Mouse (Mus musculus) midbrain, postnatal 0 days (tissue): ENCODE data around the gene Rnf111. TPM values are rescaled to one million over a fixed set of nuclear protein-coding genes. Genes with fewer than 3 reads are reported as not detected.

Experiments used
- ATAC-seq: fragments of 200-750 bp; cut with Nextera tagmentation; 2 replicates; pipeline ENCODE4 v1.8.0; 2017; ENCODE audit warnings: moderate number of reproducible peaks, mild to moderate bottlenecking, moderate TSS enrichment, moderate library complexity; ENCODE audit not compliant: low FRiP score
- DNase-seq: peaks from one replicate; pipeline ENCODE4 v3.0.0-alpha.2; 2015; ENCODE audit warnings: low spot score
- H3K27ac ChIP-seq: fragments of 300-500 bp; sonication (generic); 2 replicates; pipeline ENCODE4 v1.5.1; 2014; ENCODE audit warnings: low read depth, mild to moderate bottlenecking, low read length, mixed read lengths
- H3K27me3 ChIP-seq: fragments of 300-500 bp; sonication (generic); 2 replicates; pipeline ENCODE4 v1.6.1; 2014; ENCODE audit warnings: low read length, control low read depth, mixed read lengths; ENCODE audit not compliant: insufficient read depth
- H3K36me3 ChIP-seq: fragments of 300-500 bp; sonication (generic); 2 replicates; pipeline ENCODE4 v1.6.1; 2014; ENCODE audit warnings: low read length, control low read depth, mixed read lengths; ENCODE audit not compliant: insufficient read depth
- H3K4me1 ChIP-seq: fragments of 300-500 bp; sonication (generic); 2 replicates; pipeline ENCODE4 v1.6.1; 2014; ENCODE audit warnings: mild to moderate bottlenecking, control low read depth, antibody characterized with exemption, low read length, mixed read lengths; ENCODE audit not compliant: insufficient read depth
- H3K4me2 ChIP-seq: fragments of 300-500 bp; sonication (generic); 2 replicates; pipeline ENCODE4 v1.6.1; 2014; ENCODE audit warnings: low read depth, mild to moderate bottlenecking, low read length, mixed read lengths; ENCODE audit not compliant: poor library complexity, severe bottlenecking
- H3K4me3 ChIP-seq: fragments of 300-500 bp; sonication (generic); 2 replicates; pipeline ENCODE4 v1.5.1; 2014; ENCODE audit warnings: low read depth, mild to moderate bottlenecking, low read length, moderate library complexity
- H3K9ac ChIP-seq: fragments of 300-500 bp; sonication (generic); replicated peaks from 2 replicates; pipeline ENCODE4 v1.6.1; 2014; ENCODE audit warnings: mild to moderate bottlenecking, low read length, moderate library complexity, mixed read lengths; ENCODE audit not compliant: poor library complexity, severe bottlenecking
- H3K9me3 ChIP-seq: fragments of 300-500 bp; sonication (generic); 2 replicates; pipeline ENCODE4 v1.6.1; 2016; ENCODE audit warnings: low read length, control low read depth
- CTCF ChIP-seq: IDR thresholded peaks from 2 replicates; pipeline ENCODE4 v1.5.1; 2016; ENCODE audit warnings: antibody characterized with exemption, mild to moderate bottlenecking
- WGBS: fragments of 180-500 bp; shearing (Covaris S2); extraction: QIAGEN DNeasy Blood & Tissue Kit; methylation state at CpG from one replicate; pipeline ENCODE4 v1.1.7; 2014; 5-methylcytosine and 5-hydroxymethylcytosine counted together
- polyA plus RNA-seq: library from polyadenylated mRNA; unstranded; fragments of >200 nt; fragmentation: Nextera tagmentation; extraction: Ambion mirVana; gene quantifications from 2 replicates; pipeline ENCODE4 v1.2.1, GENCODE M21; 2015
- total RNA-seq: library from RNA; depleted of rRNA; stranded (reverse); fragments of >200 nt; gene quantifications from 2 replicates; pipeline ENCODE4 v1.2.3, GENCODE M21; 2014

Rnf111 gene
- total and polyA plus RNA-seq, 2 experiments from 2014 or later = 17.1 to 39.6 TPM

- Histone ChIP-seq H3K36me3 (peaks cover 22% of the 10 kb centered on the region), H3K9me3 (no peaks in the 10 kb centered on the region), H3K27ac (no peak within 1 kb of the TSS), H3K9ac (no peak within 1 kb of the TSS), H3K27me3 (no peaks in the 10 kb centered on the region), H3K4me1 (no peaks in the 10 kb centered on the region), H3K4me3 (peak within 1 kb of the TSS; percentile 33), H3K4me2 (peak within 1 kb of the TSS; percentile 87)
- TF ChIP-seq CTCF = no peak
- DNase-seq (peak; percentile 96), ATAC-seq (peak; percentile 94)
- WGBS = 3% methylated on average over 45 of the region's 45 CpGs
Measured at GRCm38 (mm10) chr9:70421257-70422056, 82.1 kb downstream of the Rnf111 start, which contains the start of gene Ccnb2. Ccnb2 (minus strand) TSS chr9:70421547.

GRCm38 (mm10) chr9:70416412-70416811, 87.1 kb downstream of the Rnf111 start:
- DNase-seq (peak; percentile 4), ATAC-seq (no peak)
- WGBS = 85% methylated on average over 3 of the region's 3 CpGs
- H3K4me2 ChIP-seq = no peak overlapping the region
- no peak overlapping the region for H3K27ac ChIP-seq
- no peaks in the 10 kb centered on the region for H3K27me3 ChIP-seq
- no peaks in the 10 kb centered on the region for H3K9me3 ChIP-seq
- peak; percentile 47 for TF ChIP-seq CTCF
- H3K9ac ChIP-seq = no peak overlapping the region
- peaks cover 13% of the 10 kb centered on the region for H3K36me3 ChIP-seq
- no peaks in the 10 kb centered on the region for H3K4me1 ChIP-seq
- H3K4me3 ChIP-seq = no peak overlapping the region

- no peak overlapping the region for H3K27ac ChIP-seq
- 93% methylated on average over 7 of the region's 7 CpGs for WGBS
- H3K4me3 ChIP-seq = no peak overlapping the region
- peaks cover 29% of the 10 kb centered on the region for H3K36me3 ChIP-seq
- H3K9ac ChIP-seq = no peak overlapping the region
- H3K27me3 ChIP-seq = no peaks in the 10 kb centered on the region
- no peak for DNase-seq
- no peak for TF ChIP-seq CTCF
- ATAC-seq = no peak
- H3K9me3 ChIP-seq = no peaks in the 10 kb centered on the region
- no peak overlapping the region for H3K4me2 ChIP-seq
- H3K4me1 ChIP-seq = no peaks in the 10 kb centered on the region
Measured at GRCm38 (mm10) chr9:70413038-70413437, 90.5 kb downstream of the Rnf111 start.

- WGBS = 86% methylated on average over 11 of the region's 11 CpGs
- Histone ChIP-seq H3K4me3 (no peak overlapping the region), H3K4me1 (no peaks in the 10 kb centered on the region), H3K27me3 (no peaks in the 10 kb centered on the region), H3K4me2 (no peak overlapping the region), H3K27ac (no peak overlapping the region), H3K36me3 (peaks cover 29% of the 10 kb centered on the region), H3K9ac (no peak overlapping the region), H3K9me3 (no peaks in the 10 kb centered on the region)
- DNase-seq (no peak), ATAC-seq (no peak)
- TF ChIP-seq CTCF = no peak
Measured at GRCm38 (mm10) chr9:70410668-70411067, 92.9 kb downstream of the Rnf111 start.

- 96% methylated on average over 8 of the region's 8 CpGs for WGBS
- Histone ChIP-seq H3K36me3 (peaks cover 29% of the 10 kb centered on the region), H3K9me3 (no peaks in the 10 kb centered on the region), H3K4me3 (no peak overlapping the region), H3K4me2 (no peak overlapping the region), H3K27ac (no peak overlapping the region), H3K9ac (no peak overlapping the region), H3K27me3 (no peaks in the 10 kb centered on the region), H3K4me1 (no peaks in the 10 kb centered on the region)
- ATAC-seq (no peak), DNase-seq (no peak)
- no peak for TF ChIP-seq CTCF
Measured at GRCm38 (mm10) chr9:70409743-70410142, 93.8 kb downstream of the Rnf111 start.

- 98% methylated on average over 3 of the region's 3 CpGs for WGBS
- ATAC-seq = no peak
- Histone ChIP-seq H3K36me3 (peaks cover 23% of the 10 kb centered on the region), H3K9ac (no peak overlapping the region), H3K27me3 (no peaks in the 10 kb centered on the region), H3K27ac (no peak overlapping the region), H3K4me2 (no peak overlapping the region), H3K4me3 (no peak overlapping the region), H3K4me1 (no peaks in the 10 kb centered on the region), H3K9me3 (no peaks in the 10 kb centered on the region)
- peak; percentile 69 for TF ChIP-seq CTCF
- DNase-seq = peak; percentile 24
Measured at GRCm38 (mm10) chr9:70408791-70409190, 94.7 kb downstream of the Rnf111 start.
